Mouse (Mus musculus) ES-E14 (cell line): ENCODE measurements at regions not wholly inside any gene's neighbourhood (a gene's known extent, or its start where the extent isn't known, plus 50 kb on each side); places are given as distances from the start of the nearest gene placed in this dataset.

Experiments used
- DNase-seq: peaks from one replicate; pipeline ENCODE4 v3.0.0-alpha.2; 2013; ENCODE audit warnings: low read depth, low spot score
- H3K27ac ChIP-seq: 2 replicates; pipeline ENCODE4 v1.5.1; 2012; ENCODE audit warnings: low read depth, mild to moderate bottlenecking, low read length, moderate library complexity, mixed read lengths; ENCODE audit not compliant: poor library complexity, insufficient read depth, severe bottlenecking
- H3K36me3 ChIP-seq: 2 replicates; pipeline ENCODE4 v1.6.1; 2012; ENCODE audit warnings: mild to moderate bottlenecking, low read length, moderate library complexity, mixed read lengths; ENCODE audit not compliant: control insufficient read depth, poor library complexity, insufficient read depth, severe bottlenecking
- H3K4me1 ChIP-seq, 2 experiments: fragments of 150-350 bp in 1 of 2; sonication (generic) in 1 of 2; 2 replicates each; pipeline ENCODE4 v1.6.1; 2012; ENCODE audit warnings: low read length in 2 of 2, mild to moderate bottlenecking in 1 of 2, mixed read lengths in 1 of 2; ENCODE audit not compliant: control insufficient read depth in 2 of 2, insufficient read depth in 2 of 2, poor library complexity in 1 of 2
- H3K4me3 ChIP-seq, 2 experiments: fragments of 150-350 bp in 1 of 2; sonication (generic) in 1 of 2; 2 replicates each; pipeline ENCODE4 v1.5.1; 2012; ENCODE audit warnings: low read length in 2 of 2, low read depth in 1 of 2, mild to moderate bottlenecking in 1 of 2, mixed read lengths in 1 of 2; ENCODE audit not compliant: insufficient read depth in 1 of 2, poor library complexity in 1 of 2, severe bottlenecking in 1 of 2
- H3K9ac ChIP-seq: 2 replicates; pipeline ENCODE4 v1.6.1; 2012; ENCODE audit warnings: low read depth, mild to moderate bottlenecking, low read length, mixed read lengths; ENCODE audit not compliant: poor library complexity, insufficient read depth, severe bottlenecking
- H3K9me3 ChIP-seq: fragments of 150-350 bp; sonication (generic); 2 replicates; pipeline ENCODE4 v1.6.1; 2012; ENCODE audit warnings: low read depth, mild to moderate bottlenecking, low read length; ENCODE audit not compliant: control insufficient read depth, insufficient read depth
- CHD2 ChIP-seq: IDR thresholded peaks from 2 replicates; pipeline ENCODE4 v1.6.1; 2014; ENCODE audit warnings: mild to moderate bottlenecking, low read depth, low read length, inconsistent platforms
- HCFC1 ChIP-seq: IDR thresholded peaks from 2 replicates; pipeline ENCODE4 v1.6.1; 2012; ENCODE audit warnings: low read length, inconsistent platforms, borderline replicate concordance; ENCODE audit not compliant: insufficient read depth
- MAFK ChIP-seq: IDR thresholded peaks from 2 replicates; pipeline ENCODE4 v1.6.1; 2014; ENCODE audit warnings: mild to moderate bottlenecking, low read depth, low read length, inconsistent platforms; ENCODE audit not compliant: insufficient read depth
- ZC3H11A ChIP-seq: IDR thresholded peaks from 2 replicates; pipeline ENCODE4 v1.6.1; 2012; ENCODE audit warnings: low read depth, mild to moderate bottlenecking, inconsistent platforms, low read length, borderline replicate concordance
- ZNF384 ChIP-seq: IDR thresholded peaks from 2 replicates; pipeline ENCODE4 v1.6.1; 2012; ENCODE audit warnings: low read depth, low read length, inconsistent platforms
- in situ Hi-C, 2 experiments: fragments of 600-800 bp; cut with MboI; formaldehyde crosslinking; loops; one replicate each; pipeline ENCODE4 v1.15.1; 2025; ENCODE audit warnings: low sequenced_read_pairs in 2 of 2, inconsistent platforms in 1 of 2; ENCODE audit not compliant: unreplicated experiment in 2 of 2

GRCm38 (mm10) chr6:81647615-81648375 lies 275.7 kb upstream of the Gcfc2 start:
- H3K36me3 ChIP-seq = no peaks in the 10 kb centered on the region
- in situ Hi-C loops = no loop called here
- no peaks in the 10 kb centered on the region for H3K4me1 ChIP-seq
- H3K9ac ChIP-seq = no peak overlapping the region
- no peak overlapping the region for H3K4me3 ChIP-seq
- no peaks in the 10 kb centered on the region for H3K9me3 ChIP-seq
- no peak for DNase-seq
- no peak overlapping the region for H3K27ac ChIP-seq
- TF ChIP-seq ZNF384 = no peak
- no peak for TF ChIP-seq HCFC1
- no peak for TF ChIP-seq CHD2
- TF ChIP-seq ZC3H11A = no peak
- no peak for TF ChIP-seq MAFK

GRCm38 (mm10) chr6:81651856-81652255 lies 271.6 kb upstream of the Gcfc2 start:
- H3K4me1 ChIP-seq = no peaks in the 10 kb centered on the region
- no peak overlapping the region for H3K27ac ChIP-seq
- H3K36me3 ChIP-seq = no peaks in the 10 kb centered on the region
- DNase-seq = no peak
- no peak for TF ChIP-seq ZNF384
- H3K9ac ChIP-seq = no peak overlapping the region
- H3K9me3 ChIP-seq = no peaks in the 10 kb centered on the region
- in situ Hi-C loops = no loop called here
- H3K4me3 ChIP-seq = no peak overlapping the region

- TF ChIP-seq MAFK = no peak
- no peak for TF ChIP-seq ZC3H11A
- no peak for TF ChIP-seq HCFC1
- no peak for TF ChIP-seq ZNF384
- Histone ChIP-seq H3K4me3 (no peak overlapping the region), H3K4me1 (no peaks in the 10 kb centered on the region), H3K9me3 (no peaks in the 10 kb centered on the region), H3K9ac (no peak overlapping the region), H3K36me3 (no peaks in the 10 kb centered on the region), H3K27ac (no peak overlapping the region)
- DNase-seq = no peak
- in situ Hi-C loops = no loop called here
Observed at GRCm38 (mm10) chr6:81655205-81655604, 268.3 kb upstream of the Gcfc2 start.

GRCm38 (mm10) chr6:81660478-81661395 lies 262.7 kb upstream of the Gcfc2 start:
- no peaks in the 10 kb centered on the region for H3K9me3 ChIP-seq
- no peaks in the 10 kb centered on the region for H3K36me3 ChIP-seq
- H3K4me3 ChIP-seq = no peak overlapping the region
- peak; percentile 11 for DNase-seq
- H3K27ac ChIP-seq = no peak overlapping the region
- no peak for TF ChIP-seq HCFC1
- TF ChIP-seq ZNF384 = no peak
- TF ChIP-seq CHD2 = no peak
- TF ChIP-seq ZC3H11A = no peak
- TF ChIP-seq MAFK = no peak
- H3K4me1 ChIP-seq = no peaks in the 10 kb centered on the region
- no peak overlapping the region for H3K9ac ChIP-seq
- in situ Hi-C loops = no loop called here
